Mouse (Mus musculus) brain, adult 10 weeks (tissue): ENCODE measurements around the gene Cnpy3. TPM values are rescaled to one million over a fixed set of nuclear protein-coding genes. Genes with fewer than 3 reads are reported as not detected.

Experiments used
- polyA plus RNA-seq: library from polyadenylated mRNA; stranded (reverse); fragments of 350-450 nt; fragmentation: Illumina TruSeq; extraction: RNeasy Lipid Tissue Mini Kit (QIAGEN cat#74804); gene quantifications from one replicate; pipeline ENCODE4 v1.2.3, GENCODE M21; 2015; ENCODE audit warnings: low read depth, low replicate concordance

Gene Cnpy3
- polyA plus RNA-seq: 57.9 TPM

GRCm38 (mm10) chr17:46751794-46752556, at the start of gene Cnpy3:
Cnpy3 (minus strand) TSS chr17:46752214.

DNA sequence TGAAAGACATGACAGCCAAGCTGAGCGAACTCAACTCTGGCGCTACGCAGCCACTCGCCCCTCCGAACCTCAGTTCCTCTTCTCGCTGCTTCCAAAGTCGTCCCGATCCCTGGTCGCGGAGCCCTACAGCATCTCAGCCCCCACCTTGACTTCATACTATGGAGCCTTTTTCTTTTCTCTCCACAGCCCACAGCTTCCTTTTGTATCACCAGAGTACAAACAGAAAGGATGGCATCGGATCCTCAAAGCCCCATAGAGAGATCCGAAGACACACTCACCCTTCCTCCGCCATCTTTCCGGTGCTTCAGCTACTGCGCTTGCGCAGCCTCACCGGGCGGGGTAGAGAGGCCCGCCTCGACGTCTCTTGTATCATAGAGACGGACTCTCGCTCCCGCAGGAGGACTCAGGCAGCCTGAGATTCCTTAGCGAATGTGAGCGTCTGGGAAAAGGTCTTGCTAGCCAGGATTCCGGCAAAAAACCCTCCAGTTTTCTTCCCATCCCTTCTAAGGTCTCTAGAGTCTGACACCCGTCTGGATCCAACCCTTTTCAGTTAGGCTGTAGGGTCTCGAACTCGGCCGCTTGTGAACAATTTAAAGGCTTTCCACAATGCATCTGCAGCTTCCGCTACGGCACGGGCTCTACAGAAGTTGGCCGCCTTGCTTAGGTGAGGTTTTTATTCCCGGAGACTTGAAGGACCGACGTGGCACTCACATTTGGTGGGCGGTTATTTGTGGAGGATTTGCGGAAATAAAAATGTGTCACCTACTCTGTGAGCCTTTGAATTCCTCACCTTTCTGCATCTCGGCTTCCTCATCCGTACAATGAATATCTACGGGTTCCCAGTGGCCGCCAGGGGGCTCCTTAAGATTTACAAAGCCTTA, 30.6 kb upstream of the Cnpy3 start, which contains the start of gene Rpl7l1:
Rpl7l1 (minus strand) TSS at position 332 of the 881 bp plus-strand sequence.

DNA sequence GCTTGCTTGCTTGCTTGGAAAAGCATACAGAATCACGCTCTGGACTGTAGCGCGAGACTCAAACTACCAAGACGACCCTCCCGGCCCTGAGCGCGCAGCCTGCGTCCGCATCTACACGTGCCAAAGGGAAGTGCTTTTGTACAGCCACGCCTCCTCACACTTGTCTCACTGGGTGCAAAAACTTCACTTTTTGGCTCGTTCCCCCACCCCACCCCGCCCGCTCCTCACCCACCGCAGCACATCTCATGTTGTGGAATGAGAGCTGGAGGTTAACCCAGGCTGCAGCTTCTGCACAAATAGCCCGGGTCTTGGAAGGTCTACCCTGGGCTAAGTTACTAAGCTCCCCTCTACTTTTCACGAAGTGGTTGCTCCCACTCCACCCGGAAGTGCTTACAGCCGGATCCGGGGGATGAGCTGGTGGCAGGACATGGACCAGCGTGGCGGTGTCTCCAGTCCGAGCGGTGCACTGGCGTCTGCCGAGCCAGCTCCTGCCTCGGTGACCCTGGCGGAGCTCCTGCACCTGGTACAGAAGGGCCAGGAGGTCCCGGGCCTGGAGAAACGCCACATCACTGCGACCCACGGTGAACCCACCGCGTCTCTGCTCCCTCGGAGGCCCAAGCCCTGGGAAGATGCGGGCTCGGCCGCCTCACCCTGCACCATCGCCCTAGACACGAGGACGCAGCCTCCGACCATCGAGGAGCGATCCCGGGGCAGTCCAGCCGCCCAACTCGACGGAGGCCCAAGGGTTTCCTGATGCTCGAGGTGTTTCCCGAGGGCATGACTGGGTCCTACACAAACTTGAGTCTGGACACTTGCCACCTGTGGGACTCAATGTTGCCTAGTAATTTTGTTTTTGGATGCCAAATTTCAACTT, 20.6 kb upstream of the Cnpy3 start, which contains the start of gene 2310039H08Rik:
2310039H08Rik (plus strand) TSS at position 232 of the 874 bp plus-strand sequence.

DNA sequence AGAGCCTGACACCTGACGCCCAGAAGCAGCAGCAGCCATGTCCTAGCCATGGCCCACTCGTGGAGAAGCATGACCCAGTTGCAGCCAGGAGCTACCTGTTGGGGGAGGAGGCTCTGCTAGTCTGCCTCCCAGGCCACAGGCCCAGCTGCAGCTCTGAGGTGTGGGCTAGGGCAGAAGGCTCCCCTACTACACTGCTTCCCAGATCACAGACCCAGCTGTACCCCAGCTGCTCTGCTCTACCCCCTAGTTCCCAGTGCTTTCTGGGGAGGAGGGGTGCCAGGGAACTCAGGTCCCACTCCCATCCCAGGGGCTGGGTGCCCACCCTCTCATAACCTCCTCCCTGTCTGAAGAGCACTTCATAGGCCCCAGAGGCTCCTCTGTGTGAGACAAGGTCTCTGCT, 11.5 kb upstream of the Cnpy3 start, which contains the start of gene Ptcra:
Ptcra (minus strand) TSS at position 169 of the 400 bp plus-strand sequence.

GRCm38 (mm10) chr17:46728904-46729318, 23.1 kb downstream of the Cnpy3 start, which contains the start of gene Gnmt:
Gnmt (minus strand) TSS chr17:46729168.

DNA sequence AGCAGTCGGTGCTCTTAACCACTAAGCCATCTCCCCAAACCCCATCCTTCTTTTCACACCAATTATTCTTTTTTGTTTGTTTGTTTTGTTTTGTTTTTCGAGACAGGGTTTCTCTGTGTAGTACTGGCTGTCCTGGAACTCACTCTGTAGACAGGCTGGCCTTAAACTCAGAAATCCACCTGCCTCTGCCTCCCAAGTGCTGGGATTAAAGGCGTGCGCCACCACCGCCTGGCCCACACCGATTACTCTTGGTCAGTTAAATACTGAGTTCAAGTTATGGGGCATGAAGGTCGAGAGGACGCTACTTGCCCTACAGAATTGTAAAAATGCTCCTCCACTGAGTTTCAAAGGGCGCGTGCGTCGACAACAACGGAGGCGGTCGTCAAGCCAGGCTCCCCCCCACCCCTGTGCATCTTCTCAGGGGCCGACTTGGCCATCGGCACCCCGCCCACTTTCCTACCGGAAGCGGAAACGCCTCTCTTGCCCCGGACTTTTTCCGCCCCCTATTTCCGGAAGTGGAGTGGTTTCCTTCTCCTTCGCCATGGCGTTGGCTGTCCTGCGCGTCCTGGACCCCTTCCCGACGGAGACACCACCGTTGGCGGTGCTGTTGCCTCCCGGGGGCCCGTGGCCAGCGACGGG, 40.9 kb downstream of the Cnpy3 start, which contains the start of gene Pex6:
Pex6 (plus strand) TSS at position 505 of the 639 bp plus-strand sequence.

DNA sequence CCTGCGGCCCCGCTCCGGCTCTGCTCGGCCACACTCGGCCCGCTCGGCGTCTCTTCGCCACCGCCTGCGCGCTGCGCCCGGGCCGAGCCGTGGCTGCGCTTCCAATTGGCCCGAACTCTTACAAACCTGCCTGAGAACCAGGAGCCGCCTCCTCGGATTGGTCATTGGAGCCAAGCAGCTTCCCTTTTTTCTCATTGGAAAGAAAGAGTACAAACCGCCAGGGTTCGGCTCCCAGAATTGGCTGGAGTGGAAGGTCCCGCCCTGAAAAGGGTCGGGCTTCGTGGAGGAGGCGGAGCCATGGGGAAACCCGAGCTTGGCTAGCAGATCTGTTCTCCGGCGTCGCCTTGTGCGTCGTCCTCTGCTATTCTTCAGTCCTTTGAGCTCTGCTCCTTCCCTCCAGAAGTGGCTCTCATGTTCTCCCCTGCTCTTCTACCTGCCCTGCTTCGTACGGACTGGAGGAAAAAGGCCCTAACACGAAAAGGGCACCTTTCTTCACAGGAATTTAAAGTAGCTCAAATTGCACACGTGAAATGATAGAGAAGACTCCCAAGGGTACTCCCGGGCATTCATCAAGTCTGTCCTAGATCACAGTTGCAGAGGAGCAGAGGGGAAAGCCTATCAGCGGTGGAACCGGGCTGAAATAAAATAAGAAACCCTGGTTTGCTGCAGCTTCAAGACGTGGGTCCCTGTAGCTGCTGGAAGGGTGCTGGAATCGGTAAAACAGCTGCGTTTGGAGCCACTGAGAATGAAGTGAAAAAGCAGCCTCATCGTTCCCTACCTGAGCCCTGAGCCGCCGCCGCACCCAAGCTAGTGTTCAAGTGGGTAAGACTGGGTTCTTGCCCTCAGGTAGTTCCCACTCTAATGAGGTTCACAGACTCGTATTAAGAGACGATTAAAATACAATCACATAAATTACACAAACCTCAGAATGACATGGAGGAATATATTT, 46.9 kb downstream of the Cnpy3 start, which contains the start of gene Ppp2r5d:
Ppp2r5d (minus strand) TSS at position 225 of the 949 bp plus-strand sequence.

Other genes starting within 250 kb of the Cnpy3 start
- gene Cul9, start 205.8 kb downstream of the Cnpy3 start, polyA plus RNA-seq: 29.7 TPM
- gene Srf, start 196.0 kb downstream of the Cnpy3 start, polyA plus RNA-seq: 37.9 TPM
- gene Ptk7, start 122.7 kb downstream of the Cnpy3 start, polyA plus RNA-seq: 6.1 TPM
- 21.9 TPM for gene Klc4, start 106.2 kb downstream of the Cnpy3 start, polyA plus RNA-seq
- gene Mrpl2, start 106.0 kb downstream of the Cnpy3 start, polyA plus RNA-seq: 64.3 TPM
- 18.4 TPM for gene Cul7, start 101.9 kb downstream of the Cnpy3 start, polyA plus RNA-seq
- gene Rrp36, start 77.9 kb downstream of the Cnpy3 start, polyA plus RNA-seq: 24.6 TPM
- gene Mea1, start 73.4 kb downstream of the Cnpy3 start, polyA plus RNA-seq: 213 TPM
- gene Klhdc3, start 71.3 kb downstream of the Cnpy3 start, polyA plus RNA-seq: 176 TPM
- gene Ppp2r5d, start 47.1 kb downstream of the Cnpy3 start, polyA plus RNA-seq: 84.0 TPM
- gene Pex6, start 40.8 kb downstream of the Cnpy3 start, polyA plus RNA-seq: 31.4 TPM
- 1.3 TPM for gene Gnmt, start 23.0 kb downstream of the Cnpy3 start, polyA plus RNA-seq
- 0.37 TPM for gene Ptcra, start 11.5 kb upstream of the Cnpy3 start, polyA plus RNA-seq
- 9.0 TPM for gene 2310039H08Rik, start 20.4 kb upstream of the Cnpy3 start, polyA plus RNA-seq
- 70.6 TPM for gene Rpl7l1, start 30.5 kb upstream of the Cnpy3 start, polyA plus RNA-seq
- 27.6 TPM for gene Bicral, start 106.3 kb upstream of the Cnpy3 start, polyA plus RNA-seq
- gene Tbcc, start 138.5 kb upstream of the Cnpy3 start, polyA plus RNA-seq: 22.1 TPM
- gene Prph2, start 158.2 kb upstream of the Cnpy3 start, polyA plus RNA-seq: not detected